Mouse (Mus musculus): ENCODE measurements around the gene Zfp646.

Zfp646 gene

GRCm38 (mm10) chr7:127919290-127919689, 43.3 kb downstream of the Zfp646 start:
- DNase-seq (ENCODE audit: low read depth) = peak; percentile 38

GRCm38 (mm10) chr7:127921516-127921915, 45.5 kb downstream of the Zfp646 start:
- peak; percentile 67 for DNase-seq (ENCODE audit: low read depth)

- DNase-seq (ENCODE audit: low read depth) = no peak
These were observed 46.6 kb downstream of the Zfp646 start for GRCm38 (mm10) chr7:127922451-127923275.

DNA sequence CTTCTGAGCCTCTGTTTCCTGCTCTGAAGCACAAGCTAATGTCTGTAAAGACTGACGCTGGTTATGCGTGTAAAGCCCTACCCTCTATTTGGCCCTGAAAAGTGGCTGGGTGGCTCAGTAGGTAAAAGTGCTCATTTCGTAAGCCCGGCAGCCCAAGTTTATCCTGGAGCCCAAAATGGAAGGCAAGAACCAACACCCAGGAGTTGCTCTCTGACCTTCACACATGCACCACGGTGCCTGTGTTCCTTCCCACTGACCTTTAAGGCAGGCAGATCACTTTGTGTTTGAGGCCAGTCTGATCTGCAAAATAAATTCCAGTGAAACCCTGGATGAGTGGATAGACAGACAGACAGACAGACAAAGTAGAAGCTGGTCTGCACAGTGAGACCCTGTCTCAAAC, 47.7 kb downstream of the Zfp646 start:
- no peak for DNase-seq (ENCODE audit: low read depth)

DNA sequence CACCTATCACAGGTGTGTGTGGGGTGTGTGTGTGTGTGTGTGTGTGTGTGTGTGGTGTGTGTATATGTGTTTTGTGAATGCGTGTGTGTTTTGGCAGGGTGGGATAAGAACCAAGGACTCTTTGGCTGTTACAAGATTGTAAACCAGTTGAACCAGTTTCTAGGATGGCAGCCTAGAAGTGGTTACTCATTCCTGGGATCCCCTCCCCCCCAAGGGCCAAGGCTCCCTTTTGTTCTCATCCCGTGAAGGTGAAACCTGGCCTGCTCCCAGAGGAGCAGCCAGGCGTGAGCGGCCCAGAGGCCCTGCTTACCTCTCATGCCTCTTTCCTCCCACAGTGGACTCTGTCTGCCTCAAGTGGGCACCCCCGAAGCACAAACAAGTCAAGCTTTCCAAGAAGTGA, 49.2 kb downstream of the Zfp646 start:
- no peak for DNase-seq (ENCODE audit: low read depth)

DNA sequence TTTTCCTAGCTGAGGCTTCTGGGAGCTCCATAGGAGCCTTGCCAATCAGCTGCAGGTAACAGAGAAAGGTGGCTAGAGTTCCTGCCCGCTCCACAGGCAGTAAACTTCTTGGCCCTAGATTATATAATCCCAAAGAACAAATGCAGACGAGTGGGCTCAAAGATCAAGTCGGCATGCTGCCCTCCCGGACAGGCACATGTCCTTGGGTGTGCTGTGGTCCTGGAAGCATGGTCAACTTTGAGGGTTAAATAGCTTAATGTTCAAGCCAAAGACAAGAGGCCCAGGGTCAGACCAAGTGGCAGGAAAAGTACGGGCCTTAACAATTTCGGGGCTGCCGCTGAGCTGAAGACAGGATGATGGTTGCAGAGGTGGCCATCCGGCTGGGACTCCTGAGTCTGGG, 50.0 kb downstream of the Zfp646 start:
- DNase-seq (ENCODE audit: low read depth) = no peak

- no peak for DNase-seq (ENCODE audit: low read depth)
These were observed 50.8 kb downstream of the Zfp646 start for GRCm38 (mm10) chr7:127926846-127927245.

- DNase-seq (ENCODE audit: low read depth) = no peak
These were observed 51.7 kb downstream of the Zfp646 start for GRCm38 (mm10) chr7:127927726-127928125.

GRCm38 (mm10) chr7:127928596-127928995, 52.6 kb downstream of the Zfp646 start:
- DNase-seq (ENCODE audit: low read depth) = no peak

DNA sequence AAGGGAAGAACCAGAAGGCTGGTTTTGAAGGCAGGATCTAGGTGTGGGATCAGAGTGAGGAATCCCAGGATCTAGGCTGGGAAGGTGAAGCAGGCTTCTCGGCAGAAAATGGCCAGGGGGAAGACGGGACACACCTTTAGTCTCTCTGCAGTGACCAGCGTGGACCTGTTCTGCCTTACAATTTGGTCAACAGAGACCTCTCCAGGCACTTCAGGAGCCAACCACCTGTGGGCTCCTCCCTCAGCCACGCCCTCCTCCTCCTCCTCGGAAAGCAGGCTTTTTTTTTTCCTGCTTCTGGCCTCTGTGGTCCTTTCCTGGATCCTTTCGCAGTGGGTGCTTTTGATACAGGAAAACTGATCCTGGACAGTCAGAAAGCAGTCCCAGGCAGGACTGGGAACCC, 53.9 kb downstream of the Zfp646 start, which contains the start of gene Prss8:
Gene Prss8 (minus strand): TSS at position 182 of the 400 bp plus-strand sequence.
- DNase-seq (ENCODE audit: low read depth) = no peak

DNA sequence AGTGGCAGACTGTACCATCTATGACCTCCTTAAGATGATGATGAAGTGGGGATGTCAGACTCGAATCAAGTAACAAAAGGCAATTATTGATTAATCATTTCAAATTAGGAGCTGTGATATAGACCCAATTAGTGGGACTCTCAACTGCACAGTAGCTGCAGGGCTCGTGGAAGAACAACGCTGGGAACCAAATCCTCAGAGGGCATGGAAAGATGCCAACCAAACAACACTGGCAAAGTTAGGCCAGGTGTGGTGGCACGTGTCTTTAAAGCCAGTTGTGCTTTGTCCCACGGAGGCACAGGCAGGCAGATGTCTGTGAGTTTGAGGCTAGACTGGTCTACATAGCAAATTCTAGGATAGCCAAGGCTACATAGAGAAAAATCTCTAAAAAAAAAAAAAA, 54.6 kb downstream of the Zfp646 start:
- no peak for DNase-seq (ENCODE audit: low read depth)

DNA sequence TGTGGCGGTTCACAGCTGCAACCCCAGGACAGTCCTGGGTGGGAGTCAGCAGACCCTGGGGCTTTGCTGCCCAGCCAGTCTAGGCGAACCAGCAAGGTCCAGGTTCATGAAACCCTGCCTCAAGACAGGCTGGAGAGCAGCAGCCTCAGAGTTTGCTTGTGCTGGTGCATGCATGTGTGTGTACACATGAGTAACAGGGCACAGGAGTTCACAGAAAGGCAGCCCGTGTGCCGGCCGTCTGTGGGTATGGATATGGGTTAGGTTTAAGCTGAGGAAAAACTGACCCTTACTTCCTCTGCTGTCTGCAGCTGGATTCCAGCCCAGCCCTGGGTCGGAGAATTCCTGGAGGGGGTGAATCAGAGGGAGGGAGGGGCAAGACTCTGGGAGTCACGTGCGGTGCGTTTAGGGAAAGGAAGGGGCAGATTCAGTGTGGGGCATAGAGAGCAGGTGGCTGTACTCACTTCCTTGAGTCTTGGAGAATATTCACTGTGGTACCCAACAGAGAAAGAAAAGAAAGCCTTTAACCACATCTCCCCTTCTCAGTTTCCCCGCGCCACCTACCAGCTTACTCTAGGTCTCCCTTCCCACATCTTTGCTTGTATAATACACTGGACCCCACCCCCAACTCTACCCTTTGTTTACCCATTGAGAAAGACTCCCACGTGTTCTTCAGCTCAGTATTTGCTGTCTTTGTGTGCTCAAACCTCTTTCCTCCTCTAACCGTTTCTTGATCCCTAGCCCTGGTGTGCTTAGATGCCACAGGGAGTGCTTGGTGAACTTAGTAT, 55.5 kb downstream of the Zfp646 start:
- peak; percentile 90 for DNase-seq (ENCODE audit: low read depth)

- DNase-seq (ENCODE audit: low read depth) = peak; percentile 55
These were observed 56.4 kb downstream of the Zfp646 start for GRCm38 (mm10) chr7:127932273-127933031.

GRCm38 (mm10) chr7:127934075-127934474, 58.1 kb downstream of the Zfp646 start:
- DNase-seq (ENCODE audit: low read depth) = no peak

DNA sequence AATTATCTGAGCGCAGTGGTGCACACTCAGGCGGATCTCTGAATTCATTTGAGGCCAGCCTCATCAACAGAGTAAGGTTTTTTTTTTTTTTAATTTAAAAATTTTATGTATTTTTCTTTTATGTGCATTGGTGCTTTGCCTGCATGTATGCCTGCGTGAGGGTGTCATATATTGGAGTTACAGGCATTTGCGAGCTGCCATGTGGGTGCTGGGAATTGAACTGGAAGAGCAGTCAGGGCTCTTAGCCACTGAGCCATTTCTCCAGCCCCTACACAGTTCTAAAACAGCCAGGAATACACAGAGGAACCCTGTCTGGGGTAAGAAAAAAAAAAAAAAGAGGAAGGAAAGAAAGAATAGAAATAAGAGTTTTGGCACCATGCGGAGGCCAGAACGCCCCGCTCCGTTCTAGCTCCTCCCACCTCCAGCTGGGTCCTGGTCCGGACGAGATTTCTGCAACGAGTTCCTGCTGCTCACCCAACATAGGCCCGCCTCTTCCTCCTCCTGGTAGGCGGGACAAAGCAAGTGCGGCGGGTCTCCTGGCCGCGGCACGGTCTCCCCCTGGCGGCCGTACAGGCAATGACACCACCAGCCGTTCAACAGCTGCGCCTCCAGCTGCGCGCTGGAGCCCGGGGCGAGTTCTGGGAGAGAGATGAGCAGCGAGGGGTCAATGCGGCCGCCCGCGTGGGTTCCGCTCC, 59.2 kb downstream of the Zfp646 start:
- DNase-seq (ENCODE audit: low read depth) = peak; percentile 95
